Mouse (Mus musculus) spleen, adult 2 months (tissue): ENCODE measurements around the gene Iqck.

Source experiments
- CTCF ChIP-seq: fragments of 200-500 bp; IDR thresholded peaks from 2 replicates; pipeline ENCODE4 v1.5.1; 2011; ENCODE audit warnings: mild to moderate bottlenecking, inconsistent platforms; ENCODE audit not compliant: insufficient read depth, insufficient read length, insufficient replicate concordance; ENCODE audit errors: extremely low read depth
- POLR2A ChIP-seq: fragments of 200-500 bp; IDR thresholded peaks from 2 replicates; pipeline ENCODE4 v1.6.1; 2011; ENCODE audit warnings: low read depth, low read length, inconsistent platforms

- TF ChIP-seq CTCF (no peak), POLR2A (no peak)
Observed at GRCm38 (mm10) chr7:118999857-119000256, 144.3 kb downstream of the Iqck start.
